Mouse (Mus musculus): ENCODE results near the gene Sema6d.

Sema6d gene

DNA sequence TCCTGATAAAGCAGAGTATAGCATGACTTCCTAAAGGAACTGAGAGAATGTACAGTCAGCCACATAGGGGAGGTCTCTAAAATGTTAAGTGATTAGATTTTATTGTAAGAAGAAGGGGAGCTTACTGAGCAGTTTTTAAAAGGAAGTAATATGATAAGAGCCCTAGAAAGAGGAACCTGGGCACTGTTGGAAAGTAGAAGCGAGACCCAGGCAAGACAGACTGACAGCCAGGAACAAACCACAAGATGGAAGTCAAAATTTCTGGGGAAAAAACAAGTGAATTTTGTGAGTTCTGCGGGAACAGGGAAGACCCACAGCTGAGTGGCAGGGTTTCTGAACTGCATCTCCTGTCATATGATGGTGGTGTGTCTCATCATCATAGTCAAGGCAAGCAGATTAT is 486.3 kb downstream of the Sema6d start:
- DNase-seq, result no peak

- no peak for DNase-seq
Observed at GRCm38 (mm10) chr2:124583561-124583960, 493.8 kb downstream of the Sema6d start.

DNA sequence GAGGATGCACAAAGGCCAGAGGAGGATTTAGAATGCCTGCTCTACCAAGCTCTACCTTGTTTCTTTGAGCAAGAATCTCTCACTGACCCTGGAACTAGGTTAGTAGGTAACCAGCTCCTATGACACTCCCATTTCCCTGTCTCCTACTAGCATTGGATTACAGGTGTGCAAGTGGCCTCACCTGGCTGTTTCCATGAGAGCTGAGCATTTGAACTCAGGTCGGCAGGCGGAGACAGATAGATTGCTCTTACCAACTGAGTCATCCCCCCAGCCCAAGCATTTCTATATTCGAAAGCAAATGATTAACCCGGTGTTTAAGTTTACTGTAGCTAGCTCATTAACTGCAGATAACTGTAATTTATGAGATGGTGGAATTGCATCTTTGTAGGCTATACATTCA is 503.0 kb downstream of the Sema6d start:
- DNase-seq, result no peak

GRCm38 (mm10) chr2:124599014-124599413 is 509.2 kb downstream of the Sema6d start:
- no peak for DNase-seq

GRCm38 (mm10) chr2:124601702-124602378 is 512.1 kb downstream of the Sema6d start:
- no peak for DNase-seq

GRCm38 (mm10) chr2:124602379-124602913 is 512.7 kb downstream of the Sema6d start:
- DNase-seq, result no peak

GRCm38 (mm10) chr2:124605341-124605740 is 515.6 kb downstream of the Sema6d start:
- peak; percentile 11 for DNase-seq

DNA sequence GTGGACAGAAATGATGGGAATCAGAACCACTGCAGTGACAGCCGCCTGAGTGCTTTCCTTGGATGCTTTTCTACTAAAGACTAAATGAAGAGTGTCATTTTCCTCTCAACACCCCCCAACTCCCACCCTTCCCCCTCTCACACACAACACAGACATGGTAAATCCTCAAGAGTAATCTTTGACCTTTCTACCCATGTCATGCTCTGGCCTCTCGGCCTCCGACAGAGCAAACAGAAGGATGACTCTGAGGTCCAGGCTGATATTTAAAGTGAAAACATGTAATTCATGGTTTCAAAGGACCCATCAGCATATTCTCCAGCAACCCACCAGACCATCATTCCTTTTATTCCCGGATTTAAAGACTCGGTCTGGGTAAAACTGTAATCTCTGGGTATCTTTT is 518.2 kb downstream of the Sema6d start:
- DNase-seq, result no peak

DNA sequence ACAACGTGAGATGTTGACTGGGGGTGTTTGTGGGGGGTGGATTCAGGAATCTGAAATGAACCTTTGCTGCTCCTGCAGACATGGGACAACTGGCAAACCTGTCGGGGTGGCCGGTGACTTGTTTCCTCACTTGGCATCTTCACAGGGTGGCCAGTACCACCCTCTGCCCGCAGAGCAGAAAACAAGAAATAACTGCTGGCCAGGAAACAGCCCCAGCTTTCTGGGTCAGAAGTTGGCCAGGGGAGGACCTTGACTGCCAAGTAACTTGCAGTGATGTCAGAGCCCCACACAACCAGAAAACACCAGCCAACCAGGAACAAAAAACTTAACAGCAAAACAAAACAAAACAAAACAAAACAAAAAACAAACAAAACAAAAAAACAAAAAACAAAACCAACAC is 518.8 kb downstream of the Sema6d start:
- no peak for DNase-seq

- no peak for DNase-seq
Observed at GRCm38 (mm10) chr2:124609014-124609413, 519.2 kb downstream of the Sema6d start.

DNA sequence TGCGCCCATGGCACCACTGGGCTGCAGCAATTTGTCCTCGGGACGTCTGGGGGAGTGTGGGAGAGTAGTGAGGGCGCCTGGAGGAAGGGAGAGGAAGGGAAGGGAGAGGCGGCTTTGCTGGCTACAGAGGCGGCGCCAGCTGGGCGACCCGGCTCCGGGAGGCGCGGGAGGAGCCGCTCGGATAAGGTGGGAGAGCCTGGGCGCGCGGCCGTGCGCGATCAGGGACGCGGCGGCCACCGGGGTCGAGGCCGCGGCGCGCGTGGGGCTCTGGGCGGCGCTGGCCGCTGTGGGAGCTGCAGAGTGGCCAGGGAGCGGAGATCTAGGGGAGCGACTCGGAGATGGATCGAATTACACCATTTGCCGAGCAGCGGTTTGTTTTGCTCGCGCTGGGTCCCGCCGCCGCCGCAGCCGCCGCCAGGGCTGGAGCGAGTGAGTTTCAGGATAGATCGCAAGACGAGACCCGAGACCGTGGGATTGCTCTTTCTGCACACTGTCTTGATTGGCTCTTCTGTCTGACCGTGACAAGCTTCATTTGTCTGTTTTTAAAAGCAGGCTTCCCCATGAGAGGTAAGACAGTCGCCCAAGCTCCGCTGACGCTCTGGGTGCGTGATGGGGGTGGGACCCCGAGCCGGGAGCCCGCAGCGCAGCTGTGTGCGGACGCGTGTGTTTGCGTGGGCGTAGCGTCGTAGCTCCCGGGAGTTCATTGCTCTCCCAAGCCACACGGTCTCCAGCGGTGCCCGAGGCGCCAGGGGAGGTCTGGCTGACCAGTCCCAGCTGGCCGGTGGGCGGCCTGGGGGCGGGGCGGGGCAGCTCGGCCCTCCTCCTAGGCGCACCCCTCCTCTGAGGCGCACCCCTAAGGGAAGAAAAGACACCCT is 520.2 kb downstream of the Sema6d start:
- DNase-seq, result peak; percentile 86

- peak; percentile 67 for DNase-seq
Observed at GRCm38 (mm10) chr2:124610586-124611105, 520.9 kb downstream of the Sema6d start.

GRCm38 (mm10) chr2:124611226-124611625 is 521.5 kb downstream of the Sema6d start:
- peak; percentile 39 for DNase-seq

DNA sequence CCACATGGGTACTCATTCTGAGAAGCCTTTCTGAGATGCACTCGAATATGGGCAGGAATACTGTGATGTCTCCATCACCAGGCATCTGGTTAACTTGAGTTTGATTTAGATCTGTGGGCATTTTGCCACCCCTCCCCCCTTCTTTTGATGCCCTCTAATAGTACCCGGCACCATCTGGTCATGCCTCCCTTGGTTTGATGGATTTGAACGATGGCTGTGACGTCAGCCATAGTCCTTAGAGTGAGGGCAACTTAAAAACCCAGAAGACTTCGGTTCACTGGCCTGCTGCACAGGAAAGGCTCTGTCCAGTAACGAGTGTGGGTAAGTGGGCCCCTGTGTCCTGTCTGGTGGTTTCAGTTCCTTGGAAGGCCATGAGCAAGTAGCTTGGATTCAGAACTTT is 522.5 kb downstream of the Sema6d start:
- DNase-seq, result peak; percentile 44

DNA sequence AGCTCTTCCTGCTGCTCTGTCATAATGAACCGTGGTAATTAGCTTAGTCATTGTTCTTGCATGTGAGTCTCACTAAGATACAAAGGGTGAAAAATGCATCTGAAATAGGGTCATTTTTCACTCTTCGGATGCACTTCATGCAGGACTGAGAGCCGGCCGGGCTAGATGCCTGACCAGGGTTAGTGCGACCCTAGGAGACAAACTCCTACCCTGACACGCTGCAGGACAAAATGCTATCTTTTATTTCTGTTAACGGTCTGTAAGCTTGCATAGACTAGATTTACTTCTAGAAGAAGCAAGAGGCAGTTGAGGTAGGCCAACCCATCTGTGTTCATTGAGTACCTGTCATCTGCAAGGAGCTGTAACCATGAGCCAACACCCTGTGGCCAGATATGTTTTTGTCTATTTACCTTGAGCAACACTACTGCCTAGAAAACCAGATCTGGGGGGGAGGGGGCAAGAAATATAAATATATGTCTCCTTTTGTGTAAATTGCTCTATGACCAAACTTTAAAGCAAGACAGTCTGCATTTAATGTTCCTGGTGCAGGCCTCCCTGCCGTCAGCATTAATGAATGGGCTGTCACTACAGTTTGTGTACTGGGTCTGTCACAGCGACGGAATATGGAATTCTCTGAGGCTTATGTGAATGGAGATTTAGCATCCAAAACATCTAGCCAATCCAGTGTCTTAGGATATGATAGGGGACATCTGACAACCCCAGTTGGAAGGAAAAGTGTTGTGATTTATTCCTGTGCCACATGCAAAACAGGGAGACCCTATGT is 523.1 kb downstream of the Sema6d start:
- DNase-seq, result peak; percentile 7

DNA sequence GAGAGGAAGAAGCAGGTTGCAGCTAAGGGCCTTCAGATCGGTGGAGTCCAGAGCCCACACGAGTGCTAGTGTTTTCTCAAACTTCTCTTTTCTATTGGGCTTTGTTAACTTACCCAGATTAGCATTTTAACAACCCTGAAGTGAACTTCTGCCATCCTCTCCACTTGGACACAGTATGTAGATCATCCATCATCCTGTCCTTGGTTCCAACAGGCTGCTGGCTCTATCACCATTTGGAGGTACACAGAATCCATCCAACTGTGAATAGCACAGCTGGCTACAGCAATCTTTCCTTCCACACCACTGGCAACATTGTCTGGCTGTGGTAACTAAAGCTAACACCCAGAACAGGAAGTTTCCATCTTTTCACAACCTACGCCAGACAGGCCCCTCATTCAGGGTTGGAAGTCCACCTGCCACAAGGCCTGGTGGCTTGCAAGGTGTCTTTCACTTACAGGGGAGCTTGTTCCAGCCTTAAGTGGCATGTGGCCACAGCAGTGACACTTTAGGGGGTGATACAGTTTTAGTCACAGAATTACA is 524.0 kb downstream of the Sema6d start:
- DNase-seq, result peak; percentile 35

GRCm38 (mm10) chr2:124616746-124617145 is 527.0 kb downstream of the Sema6d start:
- peak; percentile 9 for DNase-seq

- no peak for DNase-seq
Observed at GRCm38 (mm10) chr2:124617440-124617839, 527.7 kb downstream of the Sema6d start.

GRCm38 (mm10) chr2:124618091-124618490 is 528.3 kb downstream of the Sema6d start:
- no peak for DNase-seq

- no peak for DNase-seq
Observed at GRCm38 (mm10) chr2:124618526-124619219, 528.9 kb downstream of the Sema6d start.

GRCm38 (mm10) chr2:124620470-124620869 is 530.7 kb downstream of the Sema6d start:
- no peak for DNase-seq

Data from embryo, embryonic 11 days (tissue).